Mouse (Mus musculus): Measurements from ENCODE around the gene Gm6217. TPM values are rescaled to one million over a fixed set of nuclear protein-coding genes. Genes with fewer than 3 reads are reported as not detected.
A peak's percentile ranks its signal among the peaks of the same experiment; 100 is the strongest.
"Not testable (repeated sequence)": the region's sequence is repeated elsewhere in the genome, so short reads cannot be mapped to it uniquely, and the experiment has no call there.

Gene Gm6217
- total and polyA plus RNA-seq, 3 experiments, result 0.33 TPM; not detected in 2

DNA sequence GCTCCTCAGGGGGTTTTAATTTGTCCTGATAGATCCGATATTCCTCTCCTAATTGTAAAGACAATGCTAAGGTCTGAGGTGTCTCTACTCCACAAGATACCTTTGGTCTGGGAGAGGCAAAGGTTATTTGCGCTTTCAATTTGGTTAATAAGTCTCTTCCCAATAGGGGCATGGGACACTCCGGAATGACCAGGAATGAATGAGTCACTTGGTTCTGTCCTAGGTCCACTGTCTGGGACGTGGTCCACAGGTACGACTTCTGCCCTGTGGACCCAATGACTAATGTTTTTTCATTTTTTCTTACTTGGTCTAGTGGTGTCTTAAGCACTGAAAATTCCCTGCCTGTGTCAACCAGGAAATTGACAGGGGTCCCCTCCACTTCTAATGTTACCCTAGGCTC lies 7.5 kb upstream of the Gm6217 start:
- peaks cover 23% of the 10 kb centered on the region for H3K4me1 ChIP-seq (ENCODE audit: insufficient read depth, low read depth, low read length)
- H3K4me3 ChIP-seq (ENCODE audit: low read depth, low read length), result no peak overlapping the region
- no peak for ATAC-seq (ENCODE audit: extremely low read depth, insufficient number of reproducible peaks, low FRiP score, poor library complexity, severe bottlenecking)

GRCm38 (mm10) chr1:82930558-82930957 lies 641 bp downstream of the Gm6217 start:
- Histone ChIP-seq H3K27me3 (ENCODE audit: insufficient read depth, low read length) (peaks cover 14% of the 10 kb centered on the region), H3K9me3 (replicated peaks) (peaks cover 17% of the 10 kb centered on the region)
- H3K36me3 ChIP-seq (replicated peaks); DNase-seq (ENCODE audit: low spot score); H3K4me1 ChIP-seq (ENCODE audit: insufficient read depth, low read depth, low read length); ATAC-seq (ENCODE audit: extremely low read depth, insufficient number of reproducible peaks, low FRiP score, poor library complexity, severe bottlenecking); H3K4me3 ChIP-seq (ENCODE audit: low read depth, low read length): not testable (repeated sequence)

More for the DNA sequence above, 7.5 kb upstream of the Gm6217 start:
- no peak for TF ChIP-seq GATA1 (IDR thresholded peaks at IDR 0.05; ENCODE audit: borderline replicate concordance, low read length)
- no peak for TF ChIP-seq TAL1 (conservative IDR thresholded peaks at IDR 0.05; ENCODE audit: low read depth, low read length)
- TF ChIP-seq POLR2AphosphoS5 (IDR thresholded peaks at IDR 0.05; ENCODE audit: insufficient replicate concordance, low read depth, low read length), result no peak
- TF ChIP-seq CTCF (IDR thresholded peaks at IDR 0.05; ENCODE audit: low read depth, low read length), result no peak
- TF ChIP-seq GATA2 (IDR thresholded peaks at IDR 0.05; ENCODE audit: borderline replicate concordance, low read depth, low read length), result no peak
- DNase-seq (ENCODE audit: low spot score), result no peak
- H3K36me3 ChIP-seq (replicated peaks), result no peaks in the 10 kb centered on the region
- H3K9me3 ChIP-seq (replicated peaks), result peaks cover 21% of the 10 kb centered on the region
- peaks cover 5% of the 10 kb centered on the region; the same call in 1 of the 2 replicates for H3K27me3 ChIP-seq (ENCODE audit: insufficient read depth, low read length)

- peaks cover 5% of the 10 kb centered on the region; the same call in 1 of the 2 replicates for H3K9me3 ChIP-seq (replicated peaks)
- ATAC-seq (ENCODE audit: extremely low read depth, insufficient number of reproducible peaks, low FRiP score, poor library complexity, severe bottlenecking), result no peak
- DNase-seq (ENCODE audit: low spot score), result no peak
- no peak for TF ChIP-seq GATA2 (IDR thresholded peaks at IDR 0.05; ENCODE audit: borderline replicate concordance, low read depth, low read length)
- TF ChIP-seq POLR2AphosphoS5 (IDR thresholded peaks at IDR 0.05; ENCODE audit: insufficient replicate concordance, low read depth, low read length), result no peak
- no peak for TF ChIP-seq TAL1 (conservative IDR thresholded peaks at IDR 0.05; ENCODE audit: low read depth, low read length)
- H3K4me3 ChIP-seq (ENCODE audit: low read depth, low read length), result no peak within 1 kb of the TSS
- peaks cover 4% of the 10 kb centered on the region; the same call in 1 of the 2 replicates for H3K4me1 ChIP-seq (ENCODE audit: insufficient read depth, low read depth, low read length)
- peaks cover 11% of the 10 kb centered on the region for H3K27me3 ChIP-seq (ENCODE audit: insufficient read depth, low read length)
- no peaks in the 10 kb centered on the region for H3K36me3 ChIP-seq (replicated peaks)
These were observed 6.5 kb downstream of the Gm6217 start, which contains the start of gene A030014E15Rik for GRCm38 (mm10) chr1:82924650-82925049. TSS of gene A030014E15Rik (plus strand) at chr1:82924917.

DNA sequence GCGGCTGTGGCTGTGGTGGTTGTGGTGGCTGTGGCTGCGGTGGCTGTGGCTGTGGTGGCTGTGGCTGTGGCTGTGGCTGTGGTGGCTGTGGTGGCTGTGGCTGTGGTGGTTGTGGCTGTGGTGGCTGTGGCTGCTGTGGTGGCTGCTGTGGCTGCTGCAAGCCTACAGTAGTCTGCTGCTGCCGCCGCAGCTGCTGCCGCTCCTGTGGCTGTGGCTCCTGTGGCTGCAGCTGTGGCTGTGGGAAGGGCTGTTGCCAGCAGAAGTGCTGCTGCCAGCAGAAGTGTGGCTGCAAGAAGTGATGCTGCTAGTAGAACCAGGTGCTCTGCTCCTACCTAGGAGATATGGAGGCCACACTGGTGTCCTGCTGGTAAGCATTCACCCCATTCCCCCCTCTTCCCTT lies 17.8 kb downstream of the Gm6217 start:
- peaks cover 41% of the 10 kb centered on the region for H3K36me3 ChIP-seq (replicated peaks)
- not testable (repeated sequence) for ATAC-seq (ENCODE audit: extremely low read depth, insufficient number of reproducible peaks, low FRiP score, poor library complexity, severe bottlenecking); DNase-seq (ENCODE audit: low spot score); H3K4me3 ChIP-seq (ENCODE audit: low read depth, low read length); H3K9me3 ChIP-seq (replicated peaks); H3K27me3 ChIP-seq (ENCODE audit: insufficient read depth, low read length)
- peaks cover 22% of the 10 kb centered on the region; the same call in 1 of the 2 replicates for H3K4me1 ChIP-seq (ENCODE audit: insufficient read depth, low read depth, low read length)

DNA sequence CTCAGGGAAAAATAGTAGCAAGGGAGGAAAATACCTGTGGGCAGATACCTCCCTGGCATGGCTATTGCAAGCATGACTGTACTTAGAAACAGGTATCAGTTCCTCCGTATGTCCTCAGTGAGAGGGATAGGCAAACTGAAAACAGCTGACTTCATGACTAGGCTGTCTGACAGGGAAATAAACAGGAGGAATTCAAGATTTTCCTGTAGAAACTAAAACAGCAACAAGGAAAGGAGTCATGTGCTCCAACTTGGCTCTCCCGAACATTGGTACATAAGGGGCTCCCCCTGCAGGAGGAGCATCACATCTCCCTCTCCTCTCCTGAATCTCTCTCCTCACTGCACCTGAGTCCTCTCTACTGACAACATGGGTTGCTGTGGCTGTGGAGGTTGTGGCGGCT lies 18.2 kb downstream of the Gm6217 start, which contains the start of gene A030005L19Rik:
Gene A030005L19Rik, plus strand, starts transcription at position 301 of the 400 bp plus-strand sequence.
- no peak for ATAC-seq (ENCODE audit: extremely low read depth, insufficient number of reproducible peaks, low FRiP score, poor library complexity, severe bottlenecking)
- H3K36me3 ChIP-seq (replicated peaks), result peaks cover 44% of the 10 kb centered on the region
- H3K9me3 ChIP-seq (replicated peaks), result no peaks in the 10 kb centered on the region
- no peak for DNase-seq (ENCODE audit: low spot score)
- H3K4me3 ChIP-seq (ENCODE audit: low read depth, low read length), result no peak within 1 kb of the TSS
- TF ChIP-seq POLR2AphosphoS5 (IDR thresholded peaks at IDR 0.05; ENCODE audit: insufficient replicate concordance, low read depth, low read length) (0 out of 2 replicates have a peak, but pooled peaks have one; percentile 58), CTCF (IDR thresholded peaks at IDR 0.05; ENCODE audit: low read depth, low read length) (no peak), TAL1 (conservative IDR thresholded peaks at IDR 0.05; ENCODE audit: low read depth, low read length) (no peak), GATA1 (IDR thresholded peaks at IDR 0.05; ENCODE audit: borderline replicate concordance, low read length) (no peak), GATA2 (IDR thresholded peaks at IDR 0.05; ENCODE audit: borderline replicate concordance, low read depth, low read length) (no peak)
- peaks cover 24% of the 10 kb centered on the region; the same call in 1 of the 2 replicates for H3K4me1 ChIP-seq (ENCODE audit: insufficient read depth, low read depth, low read length)
- H3K27me3 ChIP-seq (ENCODE audit: insufficient read depth, low read length), result no peaks in the 10 kb centered on the region

DNA sequence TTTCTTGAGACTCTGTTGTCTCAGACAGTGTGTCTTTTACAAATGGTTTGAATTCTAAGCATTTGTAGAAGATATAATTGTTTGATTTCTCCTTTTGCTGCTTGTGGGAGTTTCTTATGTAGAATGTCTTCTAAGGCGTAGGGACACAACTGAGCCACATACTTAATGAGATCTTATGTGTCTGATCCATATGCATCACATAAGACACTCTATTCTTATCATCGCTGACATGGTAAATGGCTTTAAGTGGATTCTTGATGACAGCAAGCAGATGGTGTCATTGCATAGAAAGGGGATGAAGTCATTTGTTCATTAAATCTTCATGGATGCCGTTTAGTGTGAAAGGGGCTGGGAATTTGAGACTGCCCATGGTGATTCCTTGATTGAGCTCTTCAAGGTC lies 25.3 kb downstream of the Gm6217 start:
- Histone ChIP-seq H3K9me3 (replicated peaks) (no peaks in the 10 kb centered on the region), H3K4me1 (ENCODE audit: insufficient read depth, low read depth, low read length) (peaks cover 5% of the 10 kb centered on the region; the same call in 1 of the 2 replicates), H3K36me3 (replicated peaks) (peaks cover 79% of the 10 kb centered on the region), H3K27me3 (ENCODE audit: insufficient read depth, low read length) (no peaks in the 10 kb centered on the region), H3K4me3 (ENCODE audit: low read depth, low read length) (no peak overlapping the region)
- no peak for TF ChIP-seq GATA2 (IDR thresholded peaks at IDR 0.05; ENCODE audit: borderline replicate concordance, low read depth, low read length)
- no peak for TF ChIP-seq CTCF (IDR thresholded peaks at IDR 0.05; ENCODE audit: low read depth, low read length)
- no peak for TF ChIP-seq POLR2AphosphoS5 (IDR thresholded peaks at IDR 0.05; ENCODE audit: insufficient replicate concordance, low read depth, low read length)
- no peak for TF ChIP-seq GATA1 (IDR thresholded peaks at IDR 0.05; ENCODE audit: borderline replicate concordance, low read length)
- TF ChIP-seq TAL1 (conservative IDR thresholded peaks at IDR 0.05; ENCODE audit: low read depth, low read length), result no peak
- no peak for ATAC-seq (ENCODE audit: extremely low read depth, insufficient number of reproducible peaks, low FRiP score, poor library complexity, severe bottlenecking)
- DNase-seq (ENCODE audit: low spot score), result no peak

DNA sequence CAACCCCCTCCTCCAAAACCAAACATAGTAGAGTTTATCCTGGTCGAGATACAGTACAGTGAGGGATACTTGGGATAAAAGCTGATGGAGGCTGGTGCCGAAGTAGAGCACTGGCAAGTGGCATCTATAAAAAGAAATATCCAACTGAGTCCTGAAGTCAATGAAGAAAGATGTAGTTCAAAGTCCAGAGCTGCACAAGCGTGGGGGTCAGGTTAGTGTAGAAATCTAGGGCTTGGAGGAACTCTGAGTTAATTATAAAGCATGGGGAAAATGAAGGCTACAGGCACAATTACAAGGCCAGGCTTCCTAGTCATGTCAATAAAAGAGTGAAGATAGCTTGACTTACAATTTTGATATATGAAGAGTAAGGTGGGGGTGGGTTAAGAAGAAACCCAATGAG lies 30.0 kb downstream of the Gm6217 start:
- TF ChIP-seq TAL1 (conservative IDR thresholded peaks at IDR 0.05; ENCODE audit: low read depth, low read length) (no peak), POLR2AphosphoS5 (IDR thresholded peaks at IDR 0.05; ENCODE audit: insufficient replicate concordance, low read depth, low read length) (no peak)

More for the DNA sequence above, 30.0 kb downstream of the Gm6217 start:
- DNase-seq (ENCODE audit: low spot score) (no peak), ATAC-seq (ENCODE audit: extremely low read depth, insufficient number of reproducible peaks, low FRiP score, poor library complexity, severe bottlenecking) (no peak)
- Histone ChIP-seq H3K4me1 (ENCODE audit: insufficient read depth, low read depth, low read length) (peaks cover 2% of the 10 kb centered on the region; the same call in 1 of the 2 replicates), H3K36me3 (replicated peaks) (peaks cover 83% of the 10 kb centered on the region), H3K9me3 (replicated peaks) (no peaks in the 10 kb centered on the region), H3K4me3 (ENCODE audit: low read depth, low read length) (no peak overlapping the region), H3K27me3 (ENCODE audit: insufficient read depth, low read length) (no peaks in the 10 kb centered on the region)
